Mouse (Mus musculus) liver, adult (tissue): ENCODE results near the gene Il34.

Experiments used
- GATA4 ChIP-seq: IDR thresholded peaks from 2 replicates; pipeline ENCODE4 v1.6.1; 2014; ENCODE audit warnings: mild to moderate bottlenecking, low read length; ENCODE audit not compliant: insufficient replicate concordance

The Il34 gene

GRCm38 (mm10) chr8:110805669-110806068 lies at the start of gene Il34:
TSS of gene Il34 (minus strand) at chr8:110805924.
- no peak for TF ChIP-seq GATA4

GRCm38 (mm10) chr8:110851186-110851585 lies 45.5 kb upstream of the Il34 start:
- no peak for TF ChIP-seq GATA4

- no peak for TF ChIP-seq GATA4
Observed at GRCm38 (mm10) chr8:110847645-110848495, 42.1 kb upstream of the Il34 start.

GRCm38 (mm10) chr8:110847171-110847549 lies 41.4 kb upstream of the Il34 start:
- no peak for TF ChIP-seq GATA4

GRCm38 (mm10) chr8:110846405-110847170 lies 40.9 kb upstream of the Il34 start, which contains the start of the genes Cog4 and Sf3b3:
TSS of gene Cog4 (plus strand) at chr8:110846600.
TSS of gene Sf3b3 (minus strand) at chr8:110846787.
- TF ChIP-seq GATA4, result no peak

- TF ChIP-seq GATA4, result no peak
Observed at GRCm38 (mm10) chr8:110845821-110846404, 40.2 kb upstream of the Il34 start.

GRCm38 (mm10) chr8:110844941-110845340 lies 39.2 kb upstream of the Il34 start:
- TF ChIP-seq GATA4, result no peak

GRCm38 (mm10) chr8:110843207-110843606 lies 37.5 kb upstream of the Il34 start:
- no peak for TF ChIP-seq GATA4

GRCm38 (mm10) chr8:110842012-110842574 lies 36.4 kb upstream of the Il34 start:
- TF ChIP-seq GATA4, result no peak

- no peak for TF ChIP-seq GATA4
Observed at GRCm38 (mm10) chr8:110831956-110832355, 26.2 kb upstream of the Il34 start.

GRCm38 (mm10) chr8:110828511-110828910 lies 22.8 kb upstream of the Il34 start:
- TF ChIP-seq GATA4, result no peak

GRCm38 (mm10) chr8:110824861-110825260 lies 19.1 kb upstream of the Il34 start:
- TF ChIP-seq GATA4, result no peak

GRCm38 (mm10) chr8:110821960-110822359 lies 16.2 kb upstream of the Il34 start:
- TF ChIP-seq GATA4, result no peak

GRCm38 (mm10) chr8:110820257-110820656 lies 14.5 kb upstream of the Il34 start:
- no peak for TF ChIP-seq GATA4

GRCm38 (mm10) chr8:110818593-110818992 lies 12.9 kb upstream of the Il34 start:
- no peak for TF ChIP-seq GATA4

- TF ChIP-seq GATA4, result no peak
Observed at GRCm38 (mm10) chr8:110816990-110817389, 11.3 kb upstream of the Il34 start.

GRCm38 (mm10) chr8:110815308-110815707 lies 9.6 kb upstream of the Il34 start:
- TF ChIP-seq GATA4, result no peak
